Mouse (Mus musculus): ENCODE results near the gene Cbx4. TPM values are rescaled to one million over a fixed set of nuclear protein-coding genes. Genes with fewer than 3 reads are reported as not detected.

The Cbx4 gene
- polyA plus RNA-seq, 1 experiment from 2014 or later, result 13.2 TPM

GRCm38 (mm10) chr11:119072986-119073385 is 13.0 kb downstream of the Cbx4 start:
- Histone ChIP-seq H3K4me3 (no peak overlapping the region), H3K36me3 (0 out of 2 replicates have a peak, but pooled peaks cover 3% of the 10 kb centered on the region), H3K9me3 (replicated peaks) (peaks cover 7% of the 10 kb centered on the region), H3K9ac (no peak overlapping the region), H3K4me2 (no peak overlapping the region), H3K27me3 (replicated peaks) (peaks cover 51% of the 10 kb centered on the region), H3K27ac (ENCODE audit: poor library complexity, severe bottlenecking) (no peak overlapping the region), H3K4me1 (replicated peaks) (peaks cover under 1% of the 10 kb centered on the region)
- 76% methylated on average over 6 of the region's 6 CpGs for WGBS
- ATAC-seq (ENCODE audit: insufficient number of reproducible peaks, low FRiP score), result no peak

- peaks cover 51% of the 10 kb centered on the region for H3K27me3 ChIP-seq (replicated peaks)
- H3K36me3 ChIP-seq, result no peaks in the 10 kb centered on the region
- WGBS, result 72% methylated on average over 7 of the region's 7 CpGs
- peaks cover 7% of the 10 kb centered on the region for H3K9me3 ChIP-seq (replicated peaks)
- H3K27ac ChIP-seq (ENCODE audit: poor library complexity, severe bottlenecking), result no peak overlapping the region
- no peak overlapping the region for H3K9ac ChIP-seq
- no peak overlapping the region for H3K4me3 ChIP-seq
- H3K4me2 ChIP-seq, result no peak overlapping the region
- H3K4me1 ChIP-seq (replicated peaks), result no peaks in the 10 kb centered on the region
- ATAC-seq (ENCODE audit: insufficient number of reproducible peaks, low FRiP score), result no peak
These were observed 13.8 kb downstream of the Cbx4 start for GRCm38 (mm10) chr11:119072239-119072638.

- Histone ChIP-seq H3K36me3 (no peaks in the 10 kb centered on the region), H3K27ac (ENCODE audit: poor library complexity, severe bottlenecking) (no peak overlapping the region), H3K9ac (no peak overlapping the region), H3K27me3 (replicated peaks) (peaks cover 39% of the 10 kb centered on the region), H3K9me3 (replicated peaks) (peaks cover 7% of the 10 kb centered on the region), H3K4me3 (no peak overlapping the region), H3K4me1 (replicated peaks) (no peaks in the 10 kb centered on the region), H3K4me2 (no peak overlapping the region)
- WGBS, result 73% methylated on average over 8 of the region's 8 CpGs
- ATAC-seq (ENCODE audit: insufficient number of reproducible peaks, low FRiP score), result no peak
These were observed 19.2 kb downstream of the Cbx4 start for GRCm38 (mm10) chr11:119066841-119067240.

- Histone ChIP-seq H3K9me3 (replicated peaks) (no peaks in the 10 kb centered on the region), H3K27ac (ENCODE audit: poor library complexity, severe bottlenecking) (no peak overlapping the region), H3K4me3 (no peak overlapping the region), H3K4me1 (replicated peaks) (peaks cover 28% of the 10 kb centered on the region), H3K27me3 (replicated peaks) (peaks cover 75% of the 10 kb centered on the region), H3K36me3 (no peaks in the 10 kb centered on the region), H3K4me2 (peak overlapping the region; percentile 55; the same call in 1 of the 2 replicates), H3K9ac (no peak overlapping the region)
- WGBS, result 9% methylated on average over 3 of the region's 3 CpGs
- ATAC-seq (ENCODE audit: insufficient number of reproducible peaks, low FRiP score), result no peak
These were observed 26.8 kb downstream of the Cbx4 start for GRCm38 (mm10) chr11:119059256-119059655.

- Histone ChIP-seq H3K27ac (ENCODE audit: poor library complexity, severe bottlenecking) (no peak overlapping the region), H3K9me3 (replicated peaks) (no peaks in the 10 kb centered on the region), H3K4me2 (peak overlapping the region; percentile 55), H3K27me3 (replicated peaks) (peaks cover 73% of the 10 kb centered on the region), H3K36me3 (no peaks in the 10 kb centered on the region), H3K9ac (peak overlapping the region; percentile 29; the same call in 1 of the 2 replicates), H3K4me1 (replicated peaks) (peaks cover 28% of the 10 kb centered on the region), H3K4me3 (peak overlapping the region; percentile 20)
- no peak for ATAC-seq (ENCODE audit: insufficient number of reproducible peaks, low FRiP score)
- WGBS, result 2% methylated on average over 57 of the region's 58 CpGs
These were observed 27.7 kb downstream of the Cbx4 start for GRCm38 (mm10) chr11:119058041-119058995.

- no peak for ATAC-seq (ENCODE audit: insufficient number of reproducible peaks, low FRiP score)
- 3% methylated on average over 9 of the region's 9 CpGs for WGBS
- Histone ChIP-seq H3K27me3 (replicated peaks) (peaks cover 67% of the 10 kb centered on the region), H3K4me2 (peak overlapping the region; percentile 93), H3K27ac (ENCODE audit: poor library complexity, severe bottlenecking) (peak overlapping the region; percentile 74; the same call in 1 of the 2 replicates), H3K36me3 (no peaks in the 10 kb centered on the region), H3K4me1 (replicated peaks) (peaks cover 33% of the 10 kb centered on the region), H3K9ac (peak overlapping the region; percentile 87), H3K4me3 (peak overlapping the region; percentile 58), H3K9me3 (replicated peaks) (no peaks in the 10 kb centered on the region)
These were observed 28.7 kb downstream of the Cbx4 start for GRCm38 (mm10) chr11:119057291-119057690.

GRCm38 (mm10) chr11:119056301-119057211 is 29.5 kb downstream of the Cbx4 start:
- Histone ChIP-seq H3K36me3 (no peaks in the 10 kb centered on the region), H3K4me1 (replicated peaks) (peaks cover 38% of the 10 kb centered on the region), H3K27ac (ENCODE audit: poor library complexity, severe bottlenecking) (peak overlapping the region; percentile 74), H3K27me3 (replicated peaks) (peaks cover 67% of the 10 kb centered on the region), H3K4me3 (peak overlapping the region; percentile 58), H3K9me3 (replicated peaks) (no peaks in the 10 kb centered on the region), H3K4me2 (peak overlapping the region; percentile 93), H3K9ac (peak overlapping the region; percentile 87)
- under 1% methylated on average over 64 of the region's 65 CpGs for WGBS
- ATAC-seq (ENCODE audit: insufficient number of reproducible peaks, low FRiP score), result peak; percentile 7; the same call in 1 of the 2 replicates

GRCm38 (mm10) chr11:119055571-119056131 is 30.4 kb downstream of the Cbx4 start:
- Histone ChIP-seq H3K4me1 (replicated peaks) (peaks cover 38% of the 10 kb centered on the region), H3K4me2 (peak overlapping the region; percentile 93), H3K27me3 (replicated peaks) (peaks cover 67% of the 10 kb centered on the region), H3K36me3 (no peaks in the 10 kb centered on the region), H3K9ac (peak overlapping the region; percentile 62), H3K4me3 (peak overlapping the region; percentile 58), H3K27ac (ENCODE audit: poor library complexity, severe bottlenecking) (no peak overlapping the region), H3K9me3 (replicated peaks) (no peaks in the 10 kb centered on the region)
- 2% methylated on average over 32 of the region's 32 CpGs for WGBS
- no peak for ATAC-seq (ENCODE audit: insufficient number of reproducible peaks, low FRiP score)

- H3K27ac ChIP-seq (ENCODE audit: poor library complexity, severe bottlenecking), result no peak overlapping the region
- no peak for ATAC-seq (ENCODE audit: insufficient number of reproducible peaks, low FRiP score)
- peak overlapping the region; percentile 42 for H3K4me3 ChIP-seq
- H3K4me2 ChIP-seq, result peak overlapping the region; percentile 93
- peaks cover 67% of the 10 kb centered on the region for H3K27me3 ChIP-seq (replicated peaks)
- H3K4me1 ChIP-seq (replicated peaks), result peaks cover 38% of the 10 kb centered on the region
- H3K9ac ChIP-seq, result 0 out of 2 replicates have a peak overlapping the region, but pooled peaks have one; percentile 62
- H3K36me3 ChIP-seq, result no peaks in the 10 kb centered on the region
- H3K9me3 ChIP-seq (replicated peaks), result no peaks in the 10 kb centered on the region
- WGBS, result 5% methylated on average over 47 of the region's 47 CpGs
These were observed 31.4 kb downstream of the Cbx4 start for GRCm38 (mm10) chr11:119054351-119055345.
